In genomic region chr10:3785362-3785761, GRCm38 (mm10) we compare ENCODE assay signal across 20 mouse cellular contexts. TPM values are rescaled to one million over a fixed set of nuclear protein-coding genes. Genes with fewer than 3 reads are reported as not detected.
DNase-seq lines count a peak whose midpoint lies in the region; ATAC-seq and TF ChIP-seq lines count a peak whose summit lies in the region.
"Had no signal": no experiment of that assay in that cellular context is flagged by ENCODE, and none has a peak within 500 bp of the region (broad histone marks: within the 10 kb centered on the region; RNA-seq: fewer than 3 reads in every experiment).

No protein-coding gene starts in this region.

- no peak for TF ChIP-seq CTCF in heart, adult 2 months (IDR thresholded peaks at IDR 0.05)

- no peak for ATAC-seq in embryonic facial prominence, embryonic 15.5 days (ENCODE audit: insufficient number of reproducible peaks, low FRiP score, low TSS enrichment, low read depth)
- ATAC-seq: forebrain, embryonic 15.5 days; hindbrain, embryonic 16.5 days; intestine, embryonic 16.5 days; midbrain, embryonic 13.5 days had no signal

- H3K4me3 ChIP-seq in heart, adult 2 months, result no peak overlapping the region
- H3K4me3 ChIP-seq in heart, embryonic 10.5 days, result no peak overlapping the region
- no peak overlapping the region for H3K4me3 ChIP-seq in ES-E14 (ENCODE audit: insufficient read depth in 1 of 2, low read depth in 1 of 2, low read length in 2 of 2, poor library complexity in 1 of 2, severe bottlenecking in 1 of 2)
- H3K4me3 ChIP-seq in embryonic facial prominence, embryonic 15.5 days (replicated peaks), result no peak overlapping the region
- H3K4me3 ChIP-seq: forebrain, embryonic 15.5 days; midbrain, embryonic 13.5 days; neural tube, embryonic 12.5 days had no signal

- H3K4me2 ChIP-seq in embryonic facial prominence, embryonic 15.5 days (replicated peaks), result no peak overlapping the region
- H3K4me2 ChIP-seq: forebrain, embryonic 15.5 days; liver, embryonic 11.5 days; midbrain, embryonic 13.5 days; neural tube, embryonic 12.5 days had no signal

- 38% methylated on average over 4 of the region's 4 CpGs for WGBS in heart, adult 2 months
- 79% methylated on average over 4 of the region's 4 CpGs for WGBS in heart, embryonic 10.5 days
- 47% methylated on average over 4 of the region's 4 CpGs for WGBS in embryonic facial prominence, embryonic 15.5 days

- H3K27ac ChIP-seq in heart, adult 2 months, result peak overlapping the region; percentile 29
- no peak overlapping the region for H3K27ac ChIP-seq in heart, embryonic 10.5 days
- H3K27ac ChIP-seq in ES-E14 (ENCODE audit: insufficient read depth, low read depth, low read length, poor library complexity, severe bottlenecking), result no peak overlapping the region
- H3K27ac ChIP-seq in embryonic facial prominence, embryonic 15.5 days (replicated peaks), result 0 out of 2 replicates have a peak overlapping the region, but pooled peaks have one; percentile 48
- H3K27ac ChIP-seq: forebrain, embryonic 15.5 days; midbrain, embryonic 13.5 days; neural tube, embryonic 12.5 days had no signal

- TF ChIP-seq POLR2A in heart, adult 2 months (IDR thresholded peaks at IDR 0.05; ENCODE audit: insufficient read depth, low read depth, low read length), result no peak

- H3K9me3 ChIP-seq in heart, embryonic 10.5 days, result no peaks in the 10 kb centered on the region
- H3K9me3 ChIP-seq in ES-E14 (ENCODE audit: control insufficient read depth, insufficient read depth, low read depth, low read length), result no peaks in the 10 kb centered on the region
- no peaks in the 10 kb centered on the region for H3K9me3 ChIP-seq in embryonic facial prominence, embryonic 15.5 days (replicated peaks)
- H3K9me3 ChIP-seq: forebrain, embryonic 15.5 days; midbrain, embryonic 13.5 days; neural tube, embryonic 12.5 days had no signal

- H3K27me3 ChIP-seq in heart, adult 2 months (ENCODE audit: control insufficient read depth, insufficient read depth, low read length), result no peaks in the 10 kb centered on the region
- H3K27me3 ChIP-seq in heart, embryonic 10.5 days (ENCODE audit: insufficient read depth, poor library complexity, severe bottlenecking), result no peaks in the 10 kb centered on the region
- H3K27me3 ChIP-seq in embryonic facial prominence, embryonic 15.5 days, result no peaks in the 10 kb centered on the region
- H3K27me3 ChIP-seq: forebrain, embryonic 15.5 days; midbrain, embryonic 13.5 days; neural tube, embryonic 12.5 days had no signal

- peaks cover 15% of the 10 kb centered on the region for H3K36me3 ChIP-seq in heart, adult 2 months (ENCODE audit: control insufficient read depth, insufficient read depth, low read length)
- no peaks in the 10 kb centered on the region for H3K36me3 ChIP-seq in heart, embryonic 10.5 days
- no peaks in the 10 kb centered on the region for H3K36me3 ChIP-seq in ES-E14 (ENCODE audit: control insufficient read depth, insufficient read depth, low read length, poor library complexity, severe bottlenecking)
- H3K36me3 ChIP-seq in embryonic facial prominence, embryonic 15.5 days, result no peaks in the 10 kb centered on the region
- H3K36me3 ChIP-seq: forebrain, embryonic 15.5 days; midbrain, embryonic 13.5 days; neural tube, embryonic 12.5 days had no signal

- H3K9ac ChIP-seq in heart, adult 2 months (ENCODE audit: low read depth, low read length), result no peak overlapping the region
- H3K9ac ChIP-seq in ES-E14 (ENCODE audit: insufficient read depth, low read depth, low read length, poor library complexity, severe bottlenecking), result no peak overlapping the region
- no peak overlapping the region for H3K9ac ChIP-seq in embryonic facial prominence, embryonic 15.5 days
- H3K9ac ChIP-seq: forebrain, embryonic 15.5 days; midbrain, embryonic 13.5 days; neural tube, embryonic 12.5 days had no signal

- H3K4me1 ChIP-seq in heart, adult 2 months (ENCODE audit: control insufficient read depth, insufficient read depth, low read length), result peaks cover 11% of the 10 kb centered on the region
- H3K4me1 ChIP-seq in heart, embryonic 10.5 days, result no peaks in the 10 kb centered on the region; the same call in 1 of the 2 replicates
- peaks cover 2 to 4% of the 10 kb centered on the region in 2 experiments; a peak in 1 of 4 replicates for H3K4me1 ChIP-seq in ES-E14 (ENCODE audit: control insufficient read depth in 2 of 2, insufficient read depth in 2 of 2, low read length in 2 of 2, poor library complexity in 1 of 2)
- 0 out of 2 replicates have a peak, but pooled peaks cover 7% of the 10 kb centered on the region for H3K4me1 ChIP-seq in embryonic facial prominence, embryonic 15.5 days
- H3K4me1 ChIP-seq: forebrain, embryonic 15.5 days; midbrain, embryonic 13.5 days; neural tube, embryonic 12.5 days had no signal

- DNase-seq in heart, adult 2 months, result peak in 1 of 2 experiments; percentile 47
- no peak for DNase-seq in heart, embryonic 10.5 days (ENCODE audit: low spot score)
- peak; percentile 25 for DNase-seq in kidney, postnatal 14 days
- no peak for DNase-seq in kidney, adult 11 months
- DNase-seq in ES-E14 (ENCODE audit: low read depth, low spot score), result peak; percentile 20
- no peak for DNase-seq in spleen, adult 18-20 months
- no peak for DNase-seq in spleen, postnatal 4 days (ENCODE audit: low spot score in 2 of 2)
- DNase-seq: adrenal gland, adult 8-10 months; B cell, adult 2 months; cerebellum, adult 9-10 months; layer of hippocampus, postnatal 36 days; right cerebral cortex, postnatal 4 days; thymus, postnatal 25 days had no signal

- intact Hi-C loops in heart, adult 2 months (cut with DNase I), result loop anchor here (5.0 kb wide), 1 partner anchor 43 kb away; the partner anchor contains the start of gene Plekhg1

- in situ Hi-C loops in ES-E14 (cut with MboI; ENCODE audit: low sequenced_read_pairs in 2 of 2, unreplicated experiment in 2 of 2), result no loop called here

- TF ChIP-seq EP300 in heart, adult 2 months (IDR thresholded peaks at IDR 0.05; ENCODE audit: insufficient read depth, low read depth, low read length), result no peak

- H3K79me2 ChIP-seq in heart, adult 2 months (replicated peaks; ENCODE audit: control insufficient read depth, insufficient read depth, low read length), result no peaks in the 10 kb centered on the region

TF ChIP-seq in ES-E14, 5 proteins besides CTCF, POLR2A, EP300 and RAD21:
- TF ChIP-seq ZNF384 (IDR thresholded peaks at IDR 0.05; ENCODE audit: low read depth, low read length) (no peak), MAFK (IDR thresholded peaks at IDR 0.05; ENCODE audit: insufficient read depth, low read depth, low read length) (no peak), ZC3H11A (IDR thresholded peaks at IDR 0.05; ENCODE audit: borderline replicate concordance, low read depth, low read length) (no peak), CHD2 (IDR thresholded peaks at IDR 0.05; ENCODE audit: low read depth, low read length) (no peak), HCFC1 (IDR thresholded peaks at IDR 0.05; ENCODE audit: borderline replicate concordance, insufficient read depth, low read length) (no peak)

RNA-seq across cellular contexts. Expression of gene Plekhg1, which starts 45.2 kb away (rescaled TPM):
- 10 to 100 TPM in 1 of 2 experiments, 1 to 10 TPM in 1; 7.6 to 11.0 TPM for total RNA-seq in heart, adult 2 months (2021)
- 3.6 and 7.2 TPM in 2 replicates for polyA plus RNA-seq in heart, adult 2 months (2012; rRNA removed)
- 5.0 and 6.1 TPM in 2 replicates for polyA plus RNA-seq in heart, embryonic 10.5 days (2016; fragmentation: Nextera tagmentation; extraction: Ambion mirVana)
- 8.8 and 14.4 TPM in 2 replicates for total RNA-seq in ES-E14 (2012; rRNA removed)
- 15.3 and 16.1 TPM in 2 replicates for polyA plus RNA-seq in embryonic facial prominence, embryonic 15.5 days (2015; fragmentation: Nextera tagmentation; extraction: Ambion mirVana)

Comparison
In these comparisons a context has a peak if more than half of its experiments do, and no peak if none do; other contexts are left out.
1. DNase-seq: peak in kidney, postnatal 14 days (single experiment) and ES-E14 (single experiment); none in heart, embryonic 10.5 days (single experiment), kidney, adult 11 months (single experiment), spleen, adult 18-20 months (0 of 2) and spleen, postnatal 4 days (0 of 2).
2. H3K27ac ChIP-seq: peak in heart, adult 2 months (single experiment) and embryonic facial prominence, embryonic 15.5 days (single experiment); none in heart, embryonic 10.5 days (single experiment) and ES-E14 (single experiment).